Mouse (Mus musculus): ENCODE measurements at regions not wholly inside any gene's neighbourhood (a gene's known extent, or its start where the extent isn't known, plus 50 kb on each side); places are given as distances from the start of the nearest gene placed in this dataset.

DNA sequence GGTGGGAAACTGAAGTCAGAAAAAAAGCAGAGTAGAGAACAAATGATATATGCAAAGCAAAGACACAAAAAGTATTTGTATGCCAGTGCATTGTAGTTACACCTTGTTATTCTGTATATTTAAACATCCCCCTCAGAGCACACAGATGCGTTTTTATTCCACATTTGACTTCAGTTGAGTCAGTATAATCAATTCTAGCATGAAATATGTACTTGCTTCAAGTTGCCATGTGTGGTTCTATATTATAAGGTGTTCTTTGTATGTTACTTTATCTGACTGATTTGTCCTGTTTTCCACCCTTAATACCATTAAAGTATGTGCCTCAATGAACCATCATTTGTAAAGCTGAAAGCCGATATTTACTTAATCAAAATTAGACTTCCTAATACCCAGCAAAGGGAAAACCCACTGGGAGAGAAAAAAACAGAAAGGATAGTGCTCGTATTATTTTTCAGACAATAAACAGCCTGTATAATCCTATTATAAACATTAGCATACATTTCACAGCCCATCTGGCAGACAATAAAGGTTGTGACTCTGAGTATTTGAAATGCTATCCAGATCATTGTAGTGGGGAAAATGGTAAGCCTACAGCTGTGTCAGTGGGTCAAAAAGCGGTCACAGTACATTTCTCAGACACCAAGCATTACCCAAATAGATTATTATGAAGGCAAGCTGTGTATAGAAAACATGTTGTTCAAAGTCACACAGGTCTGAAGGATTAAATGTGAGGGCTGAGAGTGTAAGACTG, 189.1 kb upstream of the Bmp2 start:
- no peak for DNase-seq (ENCODE audit: low read depth in 1 of 2, low spot score in 2 of 2)

DNA sequence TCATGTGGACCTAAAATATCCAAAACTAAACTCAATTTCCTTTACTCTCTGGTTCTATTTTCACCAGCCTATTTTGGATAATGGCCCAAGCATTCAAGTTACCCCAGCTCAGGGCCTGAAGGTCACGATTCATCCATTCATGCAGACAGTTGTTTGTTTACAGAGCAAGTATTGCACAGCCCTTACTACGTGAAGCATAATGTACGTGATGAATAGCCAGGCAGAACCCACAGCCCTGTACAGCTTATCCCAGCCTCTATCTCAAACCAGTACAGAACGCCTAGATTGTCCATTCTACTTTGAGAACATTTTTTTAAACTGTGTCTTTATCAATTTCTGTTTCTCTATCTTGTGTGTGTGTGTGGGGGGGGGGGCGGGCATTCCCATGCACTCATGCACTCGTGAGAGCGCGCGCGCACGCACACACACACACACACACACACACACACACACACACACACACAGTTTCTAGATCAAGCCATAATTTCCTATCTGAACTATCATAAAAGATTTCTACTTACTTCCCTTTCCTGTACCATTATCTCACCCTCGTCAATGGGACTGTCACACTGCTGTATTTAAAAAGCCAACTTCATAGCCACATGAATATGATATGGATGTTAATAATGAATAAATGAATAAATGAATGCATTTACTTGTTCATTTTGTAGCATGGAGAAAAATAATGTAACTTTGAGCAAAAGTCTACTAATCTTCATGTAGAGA, 180.3 kb upstream of the Bmp2 start:
- DNase-seq (ENCODE audit: low read depth in 1 of 2, low spot score in 2 of 2), result no peak

- DNase-seq (ENCODE audit: low read depth in 1 of 2, low spot score in 2 of 2), result no peak
These were observed 178.4 kb upstream of the Bmp2 start for GRCm38 (mm10) chr2:133373543-133373942.

GRCm38 (mm10) chr2:133381054-133381453, 170.9 kb upstream of the Bmp2 start:
- no peak for DNase-seq (ENCODE audit: low read depth in 1 of 2, low spot score in 2 of 2)

DNA sequence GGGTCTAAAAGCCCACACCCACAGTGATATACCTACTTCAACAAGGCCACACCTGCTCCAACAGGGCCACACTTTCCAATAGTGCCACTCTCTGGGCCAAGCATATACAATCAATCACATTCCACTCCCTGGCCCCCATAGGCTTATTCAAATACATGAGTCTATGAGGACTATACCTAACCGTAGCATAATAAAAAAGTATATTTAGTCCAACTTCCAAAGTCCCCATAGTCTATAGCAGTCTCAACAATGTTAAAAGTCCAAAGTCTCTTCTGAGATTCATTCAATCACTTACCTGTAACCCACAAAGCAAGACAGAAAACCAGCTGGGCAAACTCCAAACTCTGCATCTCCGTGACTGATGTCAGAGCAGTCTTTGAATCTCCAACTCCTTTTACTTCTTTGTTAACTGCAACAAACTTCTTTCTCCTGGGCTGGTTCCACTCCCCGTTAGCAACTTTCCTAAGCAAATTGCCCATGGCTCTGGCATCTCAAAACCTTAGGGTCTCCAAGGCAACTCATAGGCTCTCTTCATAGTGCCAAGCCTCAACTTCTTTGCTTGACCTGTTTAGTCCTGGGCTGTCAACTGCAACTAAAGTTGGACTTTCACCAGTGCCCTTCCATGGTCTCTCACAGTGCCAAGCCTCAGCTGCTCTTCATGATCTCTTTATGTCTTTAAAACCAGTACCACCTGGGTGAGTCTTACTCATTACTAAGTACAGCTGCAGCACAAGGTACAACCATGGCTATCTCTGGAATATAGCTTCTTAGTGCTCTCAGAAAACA, 168.6 kb upstream of the Bmp2 start:
- DNase-seq (ENCODE audit: low read depth in 1 of 2, low spot score in 2 of 2), result no peak

- no peak for DNase-seq (ENCODE audit: low read depth in 1 of 2, low spot score in 2 of 2)
These were observed 166.7 kb upstream of the Bmp2 start for GRCm38 (mm10) chr2:133385297-133385696.

DNA sequence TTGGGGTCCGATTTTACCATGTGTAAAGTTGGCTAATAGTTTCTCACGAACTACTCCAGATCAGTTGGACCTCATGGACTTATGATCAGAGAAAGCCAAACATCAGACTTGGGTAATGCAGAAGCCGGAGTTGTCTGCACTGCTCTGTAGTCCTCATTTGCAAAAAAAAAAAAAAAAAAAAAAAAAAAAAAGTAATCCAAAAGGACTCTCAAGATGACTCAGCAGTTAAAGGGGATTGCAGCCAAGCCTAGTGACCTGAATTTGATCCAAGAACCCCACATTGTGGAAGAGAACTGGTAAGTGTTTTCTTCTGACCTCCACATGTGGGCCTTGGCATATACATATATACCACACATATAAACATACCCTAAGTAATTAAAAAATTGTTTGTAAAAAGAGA, 164.6 kb upstream of the Bmp2 start:
- DNase-seq (ENCODE audit: low read depth in 1 of 2, low spot score in 2 of 2), result no peak

DNA sequence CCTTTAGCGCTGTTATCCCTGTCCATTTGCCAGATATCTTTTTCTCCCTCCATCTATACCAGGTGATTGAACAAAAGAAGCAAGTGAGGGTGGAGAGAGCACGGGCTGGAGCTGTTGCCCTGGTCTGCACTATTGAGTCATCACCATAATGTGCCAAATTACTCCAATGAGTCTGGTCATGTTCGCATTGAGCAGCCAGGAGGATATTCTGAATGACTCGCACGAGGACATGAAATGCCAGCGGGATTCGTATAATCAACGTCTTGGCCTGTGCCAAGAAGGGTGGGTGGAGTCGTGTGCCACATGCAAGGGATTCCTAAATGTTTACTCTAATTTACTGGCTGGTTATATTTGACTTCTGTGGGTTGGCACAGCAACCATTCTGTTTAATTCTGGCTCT, 159.7 kb upstream of the Bmp2 start:
- DNase-seq (ENCODE audit: low read depth in 1 of 2, low spot score in 2 of 2), result no peak

DNA sequence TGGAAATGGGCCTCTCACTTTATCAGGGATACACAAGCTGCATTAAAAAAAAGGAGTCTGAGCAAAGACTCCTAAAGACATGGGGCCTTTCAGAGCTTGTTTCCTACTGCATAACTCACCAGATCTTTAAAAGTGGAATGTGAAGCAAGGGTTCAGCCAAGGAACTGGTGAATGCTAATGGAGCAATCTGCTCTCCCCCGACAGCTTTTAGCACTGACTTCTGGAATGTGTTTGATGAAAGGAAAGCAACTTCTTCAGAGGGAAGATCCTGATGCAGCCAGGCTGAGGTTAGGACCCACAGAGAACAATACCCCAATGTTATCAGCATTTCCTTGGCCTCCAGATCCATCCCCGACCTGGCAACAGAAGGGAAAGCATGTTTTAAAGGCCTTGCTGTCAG, 154.4 kb upstream of the Bmp2 start:
- no peak for DNase-seq (ENCODE audit: low read depth in 1 of 2, low spot score in 2 of 2)

DNA sequence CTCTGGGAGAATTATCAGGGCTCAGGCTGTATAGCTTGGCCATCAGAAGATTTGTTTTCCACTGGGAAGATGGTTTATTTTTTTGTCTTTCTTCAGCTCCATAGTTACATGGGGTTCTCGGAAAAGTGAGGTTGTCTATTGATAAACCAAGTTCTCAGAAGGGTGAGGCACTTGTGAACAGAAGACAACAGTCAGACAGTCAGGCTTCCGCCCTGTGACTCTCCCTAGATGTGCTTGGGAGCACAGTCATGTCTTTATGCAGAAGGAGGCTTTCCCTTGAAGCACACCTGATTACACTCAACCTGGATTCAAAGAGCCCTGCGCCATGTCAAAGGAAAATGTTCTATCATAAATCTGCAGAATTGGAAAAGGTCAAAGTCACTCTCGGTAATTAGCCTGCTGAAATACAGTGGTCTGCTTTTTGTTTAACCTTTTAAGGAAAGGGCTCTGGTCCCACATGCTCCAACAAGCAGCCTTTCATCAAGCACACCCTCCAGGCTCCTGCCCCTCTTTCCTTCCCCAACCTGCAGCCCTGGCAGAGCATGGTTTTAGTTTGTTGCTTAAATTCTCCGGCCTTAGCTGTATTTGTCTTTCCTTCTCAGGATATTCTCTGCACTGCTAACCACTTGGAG, 152.8 kb upstream of the Bmp2 start:
- no peak for DNase-seq (ENCODE audit: low read depth in 1 of 2, low spot score in 2 of 2)

- DNase-seq (ENCODE audit: low read depth in 1 of 2, low spot score in 2 of 2), result no peak
These were observed 151.0 kb upstream of the Bmp2 start for GRCm38 (mm10) chr2:133400963-133401362.

DNA sequence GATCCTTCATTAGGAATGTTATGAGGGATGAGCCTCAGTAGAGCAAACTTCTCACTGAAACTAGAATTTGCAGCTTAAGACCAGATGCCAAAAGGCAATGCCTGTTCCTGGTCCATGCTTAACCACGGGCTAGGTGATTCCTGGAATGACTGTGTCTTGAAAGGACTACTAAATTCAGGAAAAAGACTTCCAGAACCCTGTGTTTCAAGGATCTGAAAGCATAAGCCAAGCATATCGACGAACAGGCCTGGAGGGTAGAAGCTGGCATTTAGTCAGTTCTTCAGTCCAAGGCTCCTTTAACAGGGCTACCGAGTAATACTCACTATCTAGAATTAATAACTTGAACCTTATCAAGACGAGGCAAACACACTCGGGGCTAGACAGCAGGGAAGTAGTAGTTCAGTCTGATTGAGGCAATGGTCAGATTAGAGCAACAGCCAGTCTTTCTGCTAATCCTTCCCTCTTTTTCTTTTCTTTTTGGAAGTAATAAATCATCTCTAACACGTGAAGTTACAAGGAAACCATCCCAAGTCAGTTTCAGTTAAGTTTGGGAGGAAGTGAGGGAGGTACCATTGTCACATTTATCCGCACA, 134.9 kb upstream of the Bmp2 start:
- DNase-seq (ENCODE audit: low read depth in 1 of 2, low spot score in 2 of 2), result no peak

DNA sequence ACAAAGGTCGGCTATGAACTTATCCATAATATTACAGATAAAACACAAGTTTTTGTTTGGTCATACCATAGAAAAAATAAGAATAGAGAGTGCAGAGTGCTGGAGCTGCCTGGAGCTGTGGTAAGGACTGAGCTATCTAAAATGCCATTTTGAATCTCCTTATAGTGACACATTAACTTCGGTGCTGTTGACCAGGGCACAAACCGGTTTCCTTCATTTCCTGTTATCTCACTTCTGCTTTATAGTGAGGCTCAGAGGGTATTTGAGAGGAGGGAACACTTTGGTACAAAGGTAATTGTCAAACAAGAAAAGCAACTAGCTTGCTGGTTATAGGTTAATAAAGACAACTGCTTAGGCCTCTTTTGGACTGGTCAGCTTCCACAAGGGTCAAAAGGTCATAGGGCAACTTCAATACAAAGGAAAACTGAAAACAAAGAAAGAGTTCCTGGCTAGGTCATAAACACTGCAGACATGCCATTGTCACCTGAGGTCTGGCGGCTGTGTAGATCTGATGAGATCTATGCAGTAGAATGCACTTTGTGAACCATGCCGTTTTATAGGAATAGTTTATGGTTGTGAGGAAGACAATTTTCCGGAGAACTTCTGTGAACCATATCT, 132.2 kb upstream of the Bmp2 start:
- no peak for DNase-seq (ENCODE audit: low read depth in 1 of 2, low spot score in 2 of 2)

- no peak for DNase-seq (ENCODE audit: low read depth in 1 of 2, low spot score in 2 of 2)
These were observed 126.4 kb upstream of the Bmp2 start for GRCm38 (mm10) chr2:133425538-133425937.

DNA sequence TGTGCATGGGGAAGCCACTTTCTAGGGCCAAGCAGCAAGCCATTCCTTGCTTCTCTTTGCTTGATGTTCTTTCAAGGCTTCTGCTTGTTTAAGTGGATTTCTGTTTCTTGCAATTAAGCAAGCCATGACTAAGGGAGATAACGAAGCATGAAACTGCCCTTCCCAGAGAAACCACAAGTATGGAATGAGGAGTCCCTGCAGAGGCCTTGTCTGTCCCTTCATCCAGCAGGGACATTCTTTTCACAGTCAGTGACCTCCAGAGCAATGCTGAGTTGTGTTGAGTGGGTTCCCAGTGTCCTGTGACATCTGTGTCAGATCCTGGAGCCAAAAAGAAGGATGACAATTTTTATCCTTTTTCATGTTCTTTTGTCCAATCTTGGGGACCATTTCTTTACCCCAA, 124.9 kb upstream of the Bmp2 start:
- no peak for DNase-seq (ENCODE audit: low read depth in 1 of 2, low spot score in 2 of 2)

- DNase-seq (ENCODE audit: low read depth in 1 of 2, low spot score in 2 of 2), result no peak
These were observed 122.4 kb upstream of the Bmp2 start for GRCm38 (mm10) chr2:133429369-133430062.

DNA sequence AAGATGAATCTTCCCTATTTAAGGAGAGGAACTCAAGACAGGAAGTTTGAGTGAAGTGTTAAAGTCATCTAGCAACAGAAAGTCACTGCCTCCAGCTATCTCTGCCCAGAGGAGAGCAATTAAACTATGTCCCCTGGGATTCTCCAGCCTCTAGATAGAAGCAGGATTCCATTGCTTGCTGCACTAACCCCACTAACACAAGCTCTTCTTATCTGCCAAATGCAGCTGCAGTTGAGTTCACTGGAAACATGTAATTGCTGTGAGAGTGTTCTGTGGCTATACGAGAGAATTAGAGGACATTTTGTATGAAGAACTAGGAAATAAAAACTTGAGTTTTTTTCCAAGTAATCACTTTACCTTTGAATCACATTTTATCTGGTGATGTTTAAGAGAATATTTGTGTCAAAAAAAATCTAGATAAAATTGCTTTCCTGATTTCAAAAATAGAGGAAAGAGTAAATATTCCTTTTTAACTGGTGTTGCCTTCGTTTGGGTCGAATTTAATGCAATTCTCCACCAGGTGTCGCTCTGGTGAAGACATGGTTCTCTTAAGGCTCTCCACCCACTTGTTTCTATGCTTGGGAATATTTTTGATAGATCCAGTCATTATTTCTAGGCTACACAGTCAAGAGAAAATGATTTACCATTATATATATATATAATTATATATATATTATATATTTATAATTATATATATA, 121.1 kb upstream of the Bmp2 start:
- DNase-seq (ENCODE audit: low read depth in 1 of 2, low spot score in 2 of 2), result no peak

- no peak for DNase-seq (ENCODE audit: low read depth in 1 of 2, low spot score in 2 of 2)
These were observed 119.7 kb upstream of the Bmp2 start for GRCm38 (mm10) chr2:133432141-133432813.
